Mouse (Mus musculus): Measurements from ENCODE around the gene Mast4. TPM values are rescaled to one million over a fixed set of nuclear protein-coding genes. Genes with fewer than 3 reads are reported as not detected.

The Mast4 gene
- total and polyA plus RNA-seq, 3 experiments = 0.04 to 1.1 (median 0.23) TPM

GRCm38 (mm10) chr13:102880381-102881076 lies 453.8 kb downstream of the Mast4 start:
- H3K36me3 ChIP-seq (replicated peaks) = no peaks in the 10 kb centered on the region
- TF ChIP-seq TAL1 (conservative IDR thresholded peaks at IDR 0.05; ENCODE audit: low read depth, low read length) (no peak), GATA2 (IDR thresholded peaks at IDR 0.05; ENCODE audit: borderline replicate concordance, low read depth, low read length) (no peak), CTCF (IDR thresholded peaks at IDR 0.05; ENCODE audit: low read depth, low read length) (no peak), GATA1 (IDR thresholded peaks at IDR 0.05; ENCODE audit: borderline replicate concordance, low read length) (no peak), POLR2AphosphoS5 (IDR thresholded peaks at IDR 0.05; ENCODE audit: insufficient replicate concordance, low read depth, low read length) (no peak)
- no peak overlapping the region for H3K4me3 ChIP-seq (ENCODE audit: low read depth, low read length)
- DNase-seq (ENCODE audit: low spot score) = no peak
- H3K4me1 ChIP-seq (ENCODE audit: insufficient read depth, low read depth, low read length) = no peaks in the 10 kb centered on the region
- no peak for ATAC-seq (ENCODE audit: extremely low read depth, insufficient number of reproducible peaks, low FRiP score, poor library complexity, severe bottlenecking)
- H3K9me3 ChIP-seq (replicated peaks) = no peaks in the 10 kb centered on the region
- H3K27me3 ChIP-seq (ENCODE audit: insufficient read depth, low read length) = no peaks in the 10 kb centered on the region

DNA sequence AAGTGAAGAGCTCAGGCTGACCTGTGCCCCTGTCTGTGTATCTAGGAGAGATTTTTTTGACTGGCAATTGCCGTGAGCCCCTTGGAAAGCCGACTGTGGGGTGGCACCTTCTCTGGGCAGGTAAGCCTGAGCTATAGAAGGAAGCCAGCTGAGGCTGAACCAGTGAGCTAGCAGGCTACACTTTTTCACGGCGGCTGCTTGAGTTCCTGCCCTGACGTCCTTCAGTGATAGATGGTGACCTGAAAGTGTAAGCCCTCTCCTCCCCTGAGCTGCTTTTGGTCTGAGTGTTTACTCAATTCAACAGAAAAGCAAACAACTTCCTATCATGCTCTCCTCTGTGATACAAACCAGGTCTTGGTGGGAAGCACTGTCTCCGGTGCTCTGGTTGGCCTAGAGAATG lies 455.7 kb downstream of the Mast4 start:
- DNase-seq (ENCODE audit: low spot score) (no peak), ATAC-seq (ENCODE audit: extremely low read depth, insufficient number of reproducible peaks, low FRiP score, poor library complexity, severe bottlenecking) (no peak)
- Histone ChIP-seq H3K27me3 (ENCODE audit: insufficient read depth, low read length) (peaks cover 2% of the 10 kb centered on the region; the same call in 1 of the 2 replicates), H3K4me3 (ENCODE audit: low read depth, low read length) (no peak overlapping the region), H3K9me3 (replicated peaks) (no peaks in the 10 kb centered on the region), H3K36me3 (replicated peaks) (no peaks in the 10 kb centered on the region), H3K4me1 (ENCODE audit: insufficient read depth, low read depth, low read length) (no peaks in the 10 kb centered on the region)
- no peak for TF ChIP-seq POLR2AphosphoS5 (IDR thresholded peaks at IDR 0.05; ENCODE audit: insufficient replicate concordance, low read depth, low read length)
- TF ChIP-seq CTCF (IDR thresholded peaks at IDR 0.05; ENCODE audit: low read depth, low read length) = no peak
- TF ChIP-seq GATA2 (IDR thresholded peaks at IDR 0.05; ENCODE audit: borderline replicate concordance, low read depth, low read length) = no peak
- TF ChIP-seq GATA1 (IDR thresholded peaks at IDR 0.05; ENCODE audit: borderline replicate concordance, low read length) = no peak
- TF ChIP-seq TAL1 (conservative IDR thresholded peaks at IDR 0.05; ENCODE audit: low read depth, low read length) = no peak

DNA sequence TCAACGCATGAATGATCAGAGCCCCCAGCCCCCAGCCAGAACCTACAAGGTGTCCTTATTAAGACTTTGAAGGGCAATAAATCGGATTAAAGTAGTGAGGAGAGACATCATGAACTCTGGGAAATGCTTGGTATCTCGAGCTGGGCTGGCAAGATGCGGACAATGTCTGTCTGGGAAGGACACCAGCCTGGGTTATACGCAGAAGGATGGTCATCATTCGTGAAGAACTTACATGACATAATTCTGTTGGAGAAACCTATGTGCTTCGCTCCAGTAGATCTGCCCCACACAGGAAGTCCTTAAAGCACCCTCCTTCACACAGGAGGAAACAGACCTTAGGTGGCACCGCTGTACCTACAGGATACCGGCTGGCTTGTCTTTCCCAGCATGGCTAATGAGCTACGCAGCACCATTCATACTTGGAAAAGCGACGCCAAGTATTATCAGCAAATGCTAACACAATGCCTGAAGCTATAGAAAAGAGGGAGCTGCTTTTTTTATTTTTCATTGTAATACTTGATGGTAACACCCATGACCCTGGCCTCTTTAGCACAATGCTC lies 456.5 kb downstream of the Mast4 start:
- no peak for TF ChIP-seq GATA1 (IDR thresholded peaks at IDR 0.05; ENCODE audit: borderline replicate concordance, low read length)
- no peak for TF ChIP-seq CTCF (IDR thresholded peaks at IDR 0.05; ENCODE audit: low read depth, low read length)
- TF ChIP-seq GATA2 (IDR thresholded peaks at IDR 0.05; ENCODE audit: borderline replicate concordance, low read depth, low read length) = no peak
- no peak for DNase-seq (ENCODE audit: low spot score)
- Histone ChIP-seq H3K9me3 (replicated peaks) (no peaks in the 10 kb centered on the region), H3K27me3 (ENCODE audit: insufficient read depth, low read length) (peaks cover 2% of the 10 kb centered on the region; the same call in 1 of the 2 replicates), H3K36me3 (replicated peaks) (no peaks in the 10 kb centered on the region), H3K4me1 (ENCODE audit: insufficient read depth, low read depth, low read length) (no peaks in the 10 kb centered on the region), H3K4me3 (ENCODE audit: low read depth, low read length) (no peak overlapping the region)
- no peak for ATAC-seq (ENCODE audit: extremely low read depth, insufficient number of reproducible peaks, low FRiP score, poor library complexity, severe bottlenecking)

DNA sequence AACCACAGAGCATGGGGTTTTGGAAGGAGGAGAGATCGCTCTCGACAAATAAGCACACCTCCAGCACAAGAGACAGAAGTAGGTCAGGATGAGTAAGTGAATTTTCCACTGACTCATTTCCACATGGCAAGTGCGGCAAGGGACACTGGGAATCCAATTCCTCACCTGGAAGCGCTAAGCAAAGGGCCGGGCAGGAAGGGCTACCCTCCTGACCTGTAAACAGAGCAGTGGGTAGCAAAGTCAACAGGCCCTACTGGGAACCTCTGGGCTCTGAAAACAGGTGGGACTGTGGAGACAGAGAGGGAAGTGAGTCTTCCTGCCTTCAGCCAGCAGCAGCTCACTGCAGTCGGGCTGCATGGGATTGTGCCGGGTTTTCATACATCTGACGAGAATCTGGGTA lies 457.1 kb downstream of the Mast4 start:
- TF ChIP-seq GATA1 (IDR thresholded peaks at IDR 0.05; ENCODE audit: borderline replicate concordance, low read length) (no peak), TAL1 (conservative IDR thresholded peaks at IDR 0.05; ENCODE audit: low read depth, low read length) (no peak), CTCF (IDR thresholded peaks at IDR 0.05; ENCODE audit: low read depth, low read length) (no peak), POLR2AphosphoS5 (IDR thresholded peaks at IDR 0.05; ENCODE audit: insufficient replicate concordance, low read depth, low read length) (no peak), GATA2 (IDR thresholded peaks at IDR 0.05; ENCODE audit: borderline replicate concordance, low read depth, low read length) (no peak)
- Histone ChIP-seq H3K36me3 (replicated peaks) (no peaks in the 10 kb centered on the region), H3K9me3 (replicated peaks) (no peaks in the 10 kb centered on the region), H3K4me1 (ENCODE audit: insufficient read depth, low read depth, low read length) (no peaks in the 10 kb centered on the region), H3K27me3 (ENCODE audit: insufficient read depth, low read length) (peaks cover 2% of the 10 kb centered on the region; the same call in 1 of the 2 replicates), H3K4me3 (ENCODE audit: low read depth, low read length) (no peak overlapping the region)
- DNase-seq (ENCODE audit: low spot score) (no peak), ATAC-seq (ENCODE audit: extremely low read depth, insufficient number of reproducible peaks, low FRiP score, poor library complexity, severe bottlenecking) (no peak)

DNA sequence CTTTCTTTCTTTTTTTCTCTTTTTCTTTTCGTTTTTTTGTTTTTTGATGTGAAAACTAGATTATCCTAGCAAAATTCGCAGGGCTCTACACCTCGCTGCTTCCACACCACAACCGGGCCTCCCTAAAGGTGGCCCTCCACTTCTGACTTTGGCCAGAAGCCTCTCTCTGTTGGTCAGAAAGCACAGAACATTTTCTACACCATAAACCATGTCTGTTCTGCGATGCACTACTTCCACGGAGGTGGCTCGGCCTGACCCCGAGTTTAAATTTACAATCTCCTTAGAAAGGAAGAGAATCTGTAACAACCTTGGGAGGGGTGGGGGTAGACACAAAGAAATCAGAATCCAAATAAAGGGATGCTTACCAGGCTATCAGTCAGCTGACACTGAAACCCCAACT lies 458.8 kb downstream of the Mast4 start:
- ATAC-seq (ENCODE audit: extremely low read depth, insufficient number of reproducible peaks, low FRiP score, poor library complexity, severe bottlenecking) (no peak), DNase-seq (ENCODE audit: low spot score) (no peak)
- no peak for TF ChIP-seq GATA2 (IDR thresholded peaks at IDR 0.05; ENCODE audit: borderline replicate concordance, low read depth, low read length)
- TF ChIP-seq TAL1 (conservative IDR thresholded peaks at IDR 0.05; ENCODE audit: low read depth, low read length) = no peak
- TF ChIP-seq POLR2AphosphoS5 (IDR thresholded peaks at IDR 0.05; ENCODE audit: insufficient replicate concordance, low read depth, low read length) = no peak
- no peak overlapping the region for H3K4me3 ChIP-seq (ENCODE audit: low read depth, low read length)
- no peaks in the 10 kb centered on the region for H3K36me3 ChIP-seq (replicated peaks)
- H3K9me3 ChIP-seq (replicated peaks) = no peaks in the 10 kb centered on the region
- H3K4me1 ChIP-seq (ENCODE audit: insufficient read depth, low read depth, low read length) = no peaks in the 10 kb centered on the region
- peaks cover 2% of the 10 kb centered on the region; the same call in 1 of the 2 replicates for H3K27me3 ChIP-seq (ENCODE audit: insufficient read depth, low read length)

- DNase-seq (ENCODE audit: low spot score) (no peak), ATAC-seq (ENCODE audit: extremely low read depth, insufficient number of reproducible peaks, low FRiP score, poor library complexity, severe bottlenecking) (no peak)
- Histone ChIP-seq H3K9me3 (replicated peaks) (no peaks in the 10 kb centered on the region), H3K4me1 (ENCODE audit: insufficient read depth, low read depth, low read length) (no peaks in the 10 kb centered on the region), H3K4me3 (ENCODE audit: low read depth, low read length) (no peak overlapping the region), H3K27me3 (ENCODE audit: insufficient read depth, low read length) (peaks cover 2% of the 10 kb centered on the region; the same call in 1 of the 2 replicates), H3K36me3 (replicated peaks) (no peaks in the 10 kb centered on the region)
- TF ChIP-seq TAL1 (conservative IDR thresholded peaks at IDR 0.05; ENCODE audit: low read depth, low read length) = no peak
- TF ChIP-seq GATA2 (IDR thresholded peaks at IDR 0.05; ENCODE audit: borderline replicate concordance, low read depth, low read length) = no peak
- TF ChIP-seq CTCF (IDR thresholded peaks at IDR 0.05; ENCODE audit: low read depth, low read length) = no peak
Measured at GRCm38 (mm10) chr13:102875144-102875476, 459.2 kb downstream of the Mast4 start.

All from G1E (cell line).